Mouse (Mus musculus) forebrain, postnatal 0 days (tissue): Measurements from ENCODE around the gene Prrc2a. TPM values are rescaled to one million over a fixed set of nuclear protein-coding genes. Genes with fewer than 3 reads are reported as not detected.

Experiments
- ATAC-seq: fragments of 200-750 bp; cut with Nextera tagmentation; 2 replicates; pipeline ENCODE4 v1.8.0; 2017; ENCODE audit warnings: mild to moderate bottlenecking, moderate library complexity
- DNase-seq: peaks from one replicate; pipeline ENCODE4 v3.0.0-alpha.2; 2015
- H3K27ac ChIP-seq: fragments of 300-500 bp; sonication (generic); 2 replicates; pipeline ENCODE4 v1.5.1; 2014; ENCODE audit warnings: low read depth, mild to moderate bottlenecking, antibody characterized with exemption, low read length, moderate library complexity, mixed read lengths
- H3K27me3 ChIP-seq: fragments of 300-500 bp; sonication (generic); 2 replicates; pipeline ENCODE4 v1.6.1; 2014; ENCODE audit warnings: mild to moderate bottlenecking, low read length, mixed read lengths; ENCODE audit not compliant: insufficient read depth
- H3K36me3 ChIP-seq: fragments of 300-500 bp; sonication (generic); 2 replicates; pipeline ENCODE4 v1.6.1; 2014; ENCODE audit warnings: mild to moderate bottlenecking, moderate library complexity; ENCODE audit not compliant: insufficient read depth
- H3K4me1 ChIP-seq: fragments of 300-500 bp; sonication (generic); 2 replicates; pipeline ENCODE4 v1.6.1; 2014; ENCODE audit warnings: antibody characterized with exemption; ENCODE audit not compliant: insufficient read depth
- H3K4me2 ChIP-seq: fragments of 300-500 bp; sonication (generic); 2 replicates; pipeline ENCODE4 v1.6.1; 2014; ENCODE audit warnings: low read depth, mild to moderate bottlenecking, moderate library complexity
- H3K4me3 ChIP-seq: fragments of 300-500 bp; sonication (generic); 2 replicates; pipeline ENCODE4 v1.5.1; 2014; ENCODE audit warnings: low read depth, low read length, mixed read lengths
- H3K9ac ChIP-seq: fragments of 300-500 bp; sonication (generic); 2 replicates; pipeline ENCODE4 v1.6.1; 2014; ENCODE audit warnings: mild to moderate bottlenecking
- H3K9me3 ChIP-seq: fragments of 300-500 bp; sonication (generic); 2 replicates; pipeline ENCODE4 v1.6.1; 2016; ENCODE audit warnings: low read length
- CTCF ChIP-seq: sonication (generic); IDR thresholded peaks from 2 replicates; pipeline ENCODE4 v1.5.1; 2016; ENCODE audit warnings: antibody characterized with exemption, control low read depth, low read depth
- WGBS: fragments of 180-500 bp; shearing (Covaris S2); extraction: QIAGEN DNeasy Blood & Tissue Kit; methylation state at CpG from one replicate; pipeline ENCODE4 v1.1.7; 2014; 5-methylcytosine and 5-hydroxymethylcytosine counted together
- polyA plus RNA-seq: library from polyadenylated mRNA; unstranded; fragments of >200 nt; fragmentation: Nextera tagmentation; extraction: Ambion mirVana; gene quantifications from 2 replicates; pipeline ENCODE4 v1.2.1, GENCODE M21; 2015
- total RNA-seq: library from RNA; depleted of rRNA; stranded (reverse); fragments of >200 nt; gene quantifications from 2 replicates; pipeline ENCODE4 v1.2.3, GENCODE M21; 2014

Prrc2a gene
- total and polyA plus RNA-seq, 2 experiments from 2014 or later: 85.3 to 155 TPM

GRCm38 (mm10) chr17:35115046-35116019 lies 49.4 kb downstream of the Prrc2a start, which contains the start of gene Ly6g5b:
TSS of gene Ly6g5b (minus strand) at chr17:35115428.
- Histone ChIP-seq H3K4me2 (no peak within 1 kb of the TSS), H3K36me3 (peaks cover 48% of the 10 kb centered on the region), H3K27ac (no peak within 1 kb of the TSS), H3K9me3 (no peaks in the 10 kb centered on the region), H3K4me3 (no peak within 1 kb of the TSS), H3K27me3 (no peaks in the 10 kb centered on the region), H3K4me1 (no peaks in the 10 kb centered on the region), H3K9ac (no peak within 1 kb of the TSS)
- ATAC-seq: no peak
- DNase-seq: peak; percentile 10
- 85% methylated on average over 8 of the region's 8 CpGs for WGBS
- peak; percentile 47 for TF ChIP-seq CTCF

GRCm38 (mm10) chr17:35111774-35112173 lies 52.9 kb downstream of the Prrc2a start:
- Histone ChIP-seq H3K4me1 (no peaks in the 10 kb centered on the region), H3K9me3 (no peaks in the 10 kb centered on the region), H3K9ac (no peak overlapping the region), H3K27ac (no peak overlapping the region), H3K36me3 (peaks cover 27% of the 10 kb centered on the region), H3K4me3 (no peak overlapping the region), H3K4me2 (no peak overlapping the region), H3K27me3 (no peaks in the 10 kb centered on the region)
- ATAC-seq (no peak), DNase-seq (no peak)
- no peak for TF ChIP-seq CTCF
- WGBS: 69% methylated on average over 9 of the region's 9 CpGs

- no peak for TF ChIP-seq CTCF
- Histone ChIP-seq H3K9me3 (no peaks in the 10 kb centered on the region), H3K9ac (no peak within 1 kb of the TSS), H3K27me3 (no peaks in the 10 kb centered on the region), H3K4me3 (no peak within 1 kb of the TSS), H3K4me1 (no peaks in the 10 kb centered on the region), H3K36me3 (peaks cover 7% of the 10 kb centered on the region; the same call in 1 of the 2 replicates), H3K4me2 (no peak within 1 kb of the TSS), H3K27ac (no peak within 1 kb of the TSS)
- 84% methylated on average over 6 of the region's 6 CpGs for WGBS
- DNase-seq: no peak
- ATAC-seq: no peak
These were observed 56.6 kb downstream of the Prrc2a start, which contains the start of gene Ly6g5c for GRCm38 (mm10) chr17:35108097-35108496. TSS of gene Ly6g5c (plus strand) at chr17:35108279.

GRCm38 (mm10) chr17:35106522-35106921 lies 58.2 kb downstream of the Prrc2a start:
- TF ChIP-seq CTCF: peak; percentile 55
- DNase-seq: peak; percentile 19
- H3K9me3 ChIP-seq: no peaks in the 10 kb centered on the region
- H3K27me3 ChIP-seq: no peaks in the 10 kb centered on the region
- H3K9ac ChIP-seq: no peak overlapping the region
- H3K4me2 ChIP-seq: no peak overlapping the region
- no peaks in the 10 kb centered on the region for H3K4me1 ChIP-seq
- H3K27ac ChIP-seq: no peak overlapping the region
- H3K4me3 ChIP-seq: no peak overlapping the region
- WGBS: 63% methylated on average over 3 of the region's 3 CpGs
- no peak for ATAC-seq
- H3K36me3 ChIP-seq: peaks cover 22% of the 10 kb centered on the region

- Histone ChIP-seq H3K27ac (no peak overlapping the region), H3K9ac (no peak overlapping the region), H3K4me1 (no peaks in the 10 kb centered on the region), H3K27me3 (no peaks in the 10 kb centered on the region), H3K36me3 (peaks cover 29% of the 10 kb centered on the region), H3K9me3 (no peaks in the 10 kb centered on the region), H3K4me3 (no peak overlapping the region), H3K4me2 (peak overlapping the region; percentile 24; the same call in 1 of the 2 replicates)
- WGBS: 21% methylated on average over 13 of the region's 13 CpGs
- peak; percentile 66 for TF ChIP-seq CTCF
- DNase-seq (peak; percentile 28), ATAC-seq (peak; percentile 46; the same call in 1 of the 2 replicates)
These were observed 58.8 kb downstream of the Prrc2a start for GRCm38 (mm10) chr17:35105740-35106389.

DNA sequence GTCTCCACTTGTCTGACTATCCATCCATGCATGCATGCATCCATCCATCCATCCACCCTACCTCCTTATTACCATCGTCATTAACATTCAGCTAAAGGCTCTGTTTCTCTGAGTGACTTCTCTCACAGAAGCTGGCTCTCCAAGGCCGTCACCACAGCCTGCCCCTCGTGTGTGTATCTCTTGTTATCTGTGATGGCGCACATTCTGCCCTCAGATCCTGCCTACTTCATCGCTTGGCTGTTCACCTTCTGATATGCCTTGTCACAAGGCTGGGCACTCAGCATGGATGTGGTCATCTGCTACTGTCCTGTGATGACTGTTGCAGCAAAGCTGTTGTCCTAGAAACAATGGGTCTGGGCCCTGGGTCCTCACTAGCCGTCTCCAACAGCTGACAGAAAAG lies 59.9 kb downstream of the Prrc2a start:
- Histone ChIP-seq H3K4me1 (no peaks in the 10 kb centered on the region), H3K4me3 (no peak overlapping the region), H3K9me3 (no peaks in the 10 kb centered on the region), H3K4me2 (no peak overlapping the region), H3K36me3 (peaks cover 40% of the 10 kb centered on the region), H3K27me3 (no peaks in the 10 kb centered on the region), H3K9ac (no peak overlapping the region), H3K27ac (no peak overlapping the region)
- DNase-seq: no peak
- no peak for ATAC-seq
- no peak for TF ChIP-seq CTCF
- WGBS: 78% methylated on average over 6 of the region's 6 CpGs

DNA sequence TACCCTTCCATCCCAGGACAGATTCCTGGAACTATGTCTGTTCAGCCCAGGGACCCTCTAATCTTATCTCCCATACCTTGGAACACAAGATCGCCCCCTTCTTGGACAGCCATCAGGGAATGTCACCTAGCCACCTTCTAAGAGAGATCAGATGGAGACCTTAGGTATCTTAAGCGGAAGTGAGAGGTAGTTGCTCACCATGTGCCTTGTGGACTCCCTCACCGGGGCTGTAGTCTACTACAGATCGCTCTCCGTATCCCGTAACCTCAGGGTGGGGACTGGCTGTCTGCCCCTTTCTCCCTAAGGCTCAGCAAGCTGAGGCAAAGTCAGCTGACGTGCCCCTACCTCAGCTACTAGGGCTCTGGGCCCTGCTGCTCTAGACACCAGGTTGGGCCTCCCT lies 60.6 kb downstream of the Prrc2a start:
- 96% methylated on average over 7 of the region's 7 CpGs for WGBS
- TF ChIP-seq CTCF: no peak
- no peak overlapping the region for H3K4me3 ChIP-seq
- H3K4me2 ChIP-seq: no peak overlapping the region
- no peak for ATAC-seq
- no peaks in the 10 kb centered on the region for H3K27me3 ChIP-seq
- H3K36me3 ChIP-seq: peaks cover 47% of the 10 kb centered on the region
- DNase-seq: no peak
- H3K9me3 ChIP-seq: no peaks in the 10 kb centered on the region
- H3K27ac ChIP-seq: no peak overlapping the region
- H3K9ac ChIP-seq: no peak overlapping the region
- H3K4me1 ChIP-seq: no peaks in the 10 kb centered on the region
